Mouse (Mus musculus) layer of hippocampus, adult 2 months (tissue): Measurements from ENCODE around the gene 1700003E16Rik. TPM values are rescaled to one million over a fixed set of nuclear protein-coding genes. Genes with fewer than 3 reads are reported as not detected.

Experiments
- DNase-seq, 2 experiments: peaks; one replicate each; pipeline ENCODE4 v3.0.0; 2022; ENCODE audit warnings: low spot score in 2 of 2
- H3K27ac ChIP-seq: fragments of 200-600 bp; 2 replicates; pipeline ENCODE4 v1.8.1; 2022
- H3K4me3 ChIP-seq: fragments of 200-600 bp; 2 replicates; pipeline ENCODE4 v1.8.1; 2022; ENCODE audit warnings: mild to moderate bottlenecking
- CTCF ChIP-seq: fragments of 200-600 bp; conservative IDR thresholded peaks from 2 replicates; pipeline ENCODE4 v1.8.1; 2022; ENCODE audit warnings: antibody characterized with exemption, mild to moderate bottlenecking, moderate library complexity
- total RNA-seq, 2 experiments: library from RNA; stranded (reverse); gene quantifications; 2 replicates each; pipeline ENCODE4 v1.2.3; 2021

1700003E16Rik gene
- total RNA-seq, 2 experiments from 2014 or later, result 21.8 to 21.9 TPM

- TF ChIP-seq CTCF, result no peak
- DNase-seq, result no peak
- Histone ChIP-seq H3K4me3 (peak within 1 kb of the TSS; percentile 41), H3K27ac (peak within 1 kb of the TSS; percentile 73; the same call in 1 of the 2 replicates)
These were observed 21.2 kb upstream of the 1700003E16Rik start, which contains the start of gene Rtkn for GRCm38 (mm10) chr6:83134951-83135513. Rtkn (plus strand) TSS chr6:83135463.

GRCm38 (mm10) chr6:83135571-83136161 is 20.5 kb upstream of the 1700003E16Rik start:
- DNase-seq, result no peak
- no peak for TF ChIP-seq CTCF
- peak overlapping the region; percentile 41 for H3K4me3 ChIP-seq

GRCm38 (mm10) chr6:83136291-83136880 is 19.8 kb upstream of the 1700003E16Rik start:
- no peak for DNase-seq
- Histone ChIP-seq H3K27ac (peak overlapping the region; percentile 93), H3K4me3 (peak overlapping the region; percentile 52)
- no peak for TF ChIP-seq CTCF

More at GRCm38 (mm10) chr6:83135571-83136161, 20.5 kb upstream of the 1700003E16Rik start:
- peak overlapping the region; percentile 73; the same call in 1 of the 2 replicates for H3K27ac ChIP-seq

GRCm38 (mm10) chr6:83136881-83137575 is 19.2 kb upstream of the 1700003E16Rik start:
- TF ChIP-seq CTCF, result no peak
- DNase-seq, result no peak
- Histone ChIP-seq H3K27ac (peak overlapping the region; percentile 93), H3K4me3 (peak overlapping the region; percentile 52)

- peak; percentile 66 to 73 for DNase-seq
- H3K4me3 ChIP-seq, result peak overlapping the region; percentile 52
- peak overlapping the region; percentile 93 for H3K27ac ChIP-seq
- TF ChIP-seq CTCF, result no peak
These were observed 18.6 kb upstream of the 1700003E16Rik start for GRCm38 (mm10) chr6:83137576-83137950.

GRCm38 (mm10) chr6:83138056-83138455 is 18.1 kb upstream of the 1700003E16Rik start:
- TF ChIP-seq CTCF, result no peak
- Histone ChIP-seq H3K4me3 (peak overlapping the region; percentile 52), H3K27ac (peak overlapping the region; percentile 93)
- DNase-seq, result no peak

GRCm38 (mm10) chr6:83140044-83140443 is 16.2 kb upstream of the 1700003E16Rik start:
- no peak for TF ChIP-seq CTCF
- no peak for DNase-seq

GRCm38 (mm10) chr6:83141636-83142035 is 14.6 kb upstream of the 1700003E16Rik start:
- TF ChIP-seq CTCF, result no peak
- H3K27ac ChIP-seq, result peak overlapping the region; percentile 96
- H3K4me3 ChIP-seq, result peak overlapping the region; percentile 63
- DNase-seq, result no peak

More at GRCm38 (mm10) chr6:83140044-83140443, 16.2 kb upstream of the 1700003E16Rik start:
- Histone ChIP-seq H3K4me3 (no peak overlapping the region), H3K27ac (no peak overlapping the region; the same call in 1 of the 2 replicates)

- H3K4me3 ChIP-seq, result peak overlapping the region; percentile 63
- DNase-seq, result peak in 1 of 2 experiments; percentile 76
- H3K27ac ChIP-seq, result peak overlapping the region; percentile 96
- peak; percentile 37; the same call in 1 of the 2 replicates for TF ChIP-seq CTCF
These were observed 13.9 kb upstream of the 1700003E16Rik start for GRCm38 (mm10) chr6:83142211-83142731.

- no peak for TF ChIP-seq CTCF
- Histone ChIP-seq H3K4me3 (peak overlapping the region; percentile 63), H3K27ac (peak overlapping the region; percentile 96)
- DNase-seq, result no peak
These were observed 13.3 kb upstream of the 1700003E16Rik start for GRCm38 (mm10) chr6:83142886-83143285.

- peak; percentile 42 for TF ChIP-seq CTCF
- DNase-seq, result no peak
- peak overlapping the region; percentile 58 for H3K27ac ChIP-seq
- no peak overlapping the region for H3K4me3 ChIP-seq
These were observed 11.0 kb upstream of the 1700003E16Rik start for GRCm38 (mm10) chr6:83145209-83145608.

- Histone ChIP-seq H3K27ac (peak overlapping the region; percentile 58; the same call in 1 of the 2 replicates), H3K4me3 (no peak overlapping the region)
- DNase-seq, result no peak
- no peak for TF ChIP-seq CTCF
These were observed 10.4 kb upstream of the 1700003E16Rik start for GRCm38 (mm10) chr6:83145805-83146204.
